Mouse (Mus musculus) spleen, adult 2 months (tissue): ENCODE measurements around the gene Patz1.

Experiments
- CTCF ChIP-seq: fragments of 200-500 bp; IDR thresholded peaks from 2 replicates; pipeline ENCODE4 v1.5.1; 2011; ENCODE audit warnings: mild to moderate bottlenecking, inconsistent platforms; ENCODE audit not compliant: insufficient read depth, insufficient read length, insufficient replicate concordance; ENCODE audit errors: extremely low read depth
- POLR2A ChIP-seq: fragments of 200-500 bp; IDR thresholded peaks from 2 replicates; pipeline ENCODE4 v1.6.1; 2011; ENCODE audit warnings: low read depth, low read length, inconsistent platforms

- TF ChIP-seq CTCF (no peak), POLR2A (no peak)
These were observed 40.4 kb downstream of the Patz1 start for GRCm38 (mm10) chr11:3328806-3329775.
